Mouse (Mus musculus): ENCODE data around the gene Jrkl. TPM values are rescaled to one million over a fixed set of nuclear protein-coding genes. Genes with fewer than 3 reads are reported as not detected.

The Jrkl gene
- polyA plus RNA-seq (2016; fragmentation: Nextera tagmentation; extraction: Ambion mirVana), result 7.2 and 7.6 TPM in 2 replicates

- H3K27me3 ChIP-seq (replicated peaks; ENCODE audit: low read depth, poor library complexity, severe bottlenecking), result no peaks in the 10 kb centered on the region
- whole genome bisulfite sequencing, result 5% methylated on average over 10 of the region's 10 CpGs
- 0 out of 2 replicates have a peak, but pooled peaks cover 4% of the 10 kb centered on the region for H3K36me3 ChIP-seq (replicated peaks)
- H3K9me3 ChIP-seq, result no peaks in the 10 kb centered on the region
- H3K4me3 ChIP-seq, result peak within 1 kb of the TSS; percentile 68
- peaks cover 22% of the 10 kb centered on the region for H3K4me1 ChIP-seq
- DNase-seq (ENCODE audit: low spot score), result peak; percentile 19
- H3K27ac ChIP-seq (replicated peaks), result peak within 1 kb of the TSS; percentile 82
Measured at GRCm38 (mm10) chr9:13245481-13245880, at the start of gene Jrkl. Gene Jrkl, minus strand, starts transcription at chr9:13245829.

DNA sequence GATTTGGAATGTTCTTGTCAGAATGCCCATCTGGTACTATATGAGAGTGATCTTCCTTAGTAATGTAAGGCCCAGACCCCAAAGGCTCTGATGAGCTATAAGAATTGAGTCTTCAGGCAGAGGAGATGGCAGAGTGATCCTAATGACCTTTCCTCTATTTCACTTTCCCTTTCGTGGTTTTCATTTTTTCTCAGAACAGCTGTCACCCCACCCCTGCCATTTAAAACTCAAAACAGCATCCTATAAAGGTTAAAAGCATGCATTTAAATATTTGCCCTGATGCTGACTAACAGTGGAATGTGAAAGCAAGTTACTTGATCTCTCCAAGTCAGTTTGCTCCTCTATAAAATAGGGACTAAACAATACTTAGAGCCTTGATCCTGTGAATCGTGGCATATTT lies 41.9 kb upstream of the Jrkl start:
- H3K36me3 ChIP-seq (replicated peaks), result no peaks in the 10 kb centered on the region
- WGBS, result 71% methylated on average over 2 of the region's 2 CpGs
- no peak overlapping the region for H3K4me3 ChIP-seq
- no peak overlapping the region for H3K27ac ChIP-seq (replicated peaks)
- H3K27me3 ChIP-seq (replicated peaks; ENCODE audit: low read depth, poor library complexity, severe bottlenecking), result no peaks in the 10 kb centered on the region
- H3K4me1 ChIP-seq, result no peaks in the 10 kb centered on the region
- H3K9me3 ChIP-seq, result no peaks in the 10 kb centered on the region
- no peak for DNase-seq (ENCODE audit: low spot score)

DNA sequence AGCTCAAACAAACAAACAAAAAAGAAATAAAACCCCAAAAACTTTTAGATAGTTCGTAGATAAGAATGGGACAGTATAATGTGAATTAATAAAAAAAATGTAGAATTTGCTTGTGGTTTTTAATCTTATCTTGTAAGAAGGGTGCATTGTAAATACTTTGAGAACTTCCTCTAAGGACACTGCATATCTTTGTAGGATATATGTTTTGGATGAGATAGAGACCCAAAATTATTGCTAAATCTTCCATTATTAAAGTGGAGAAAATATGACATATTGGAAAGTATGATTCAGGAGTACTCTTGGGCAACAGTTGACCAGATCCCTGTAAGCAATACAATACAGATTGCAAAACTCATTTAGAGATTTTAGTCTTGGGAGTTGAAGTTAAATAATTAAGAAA lies 27.6 kb upstream of the Jrkl start:
- Histone ChIP-seq H3K36me3 (replicated peaks) (no peaks in the 10 kb centered on the region), H3K27me3 (replicated peaks; ENCODE audit: low read depth, poor library complexity, severe bottlenecking) (no peaks in the 10 kb centered on the region)
- 88% methylated on average over 1 of the region's 1 CpGs for WGBS

DNA sequence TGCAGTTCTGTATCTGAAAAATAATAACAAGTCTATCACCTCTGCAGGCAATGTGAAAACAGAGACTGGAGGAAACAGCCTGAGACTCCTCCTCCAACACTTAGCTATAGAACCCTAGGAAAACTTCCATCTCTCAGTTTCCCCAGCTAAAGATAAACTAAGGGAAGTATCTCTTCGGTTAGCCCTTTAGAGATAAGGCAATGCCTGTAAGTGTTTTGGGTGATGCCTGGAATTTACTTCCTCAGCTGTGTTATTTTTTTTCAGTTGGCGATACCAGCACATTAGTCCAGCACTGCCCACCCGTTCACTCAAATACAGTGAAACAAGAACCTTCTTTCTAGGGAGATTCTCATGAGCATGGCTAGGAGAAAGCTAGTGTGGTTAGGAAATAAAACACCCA lies 15.4 kb upstream of the Jrkl start:
- Histone ChIP-seq H3K27ac (replicated peaks) (no peak overlapping the region), H3K4me1 (no peaks in the 10 kb centered on the region), H3K9me3 (no peaks in the 10 kb centered on the region), H3K4me3 (no peak overlapping the region), H3K27me3 (replicated peaks; ENCODE audit: low read depth, poor library complexity, severe bottlenecking) (no peaks in the 10 kb centered on the region), H3K36me3 (replicated peaks) (no peaks in the 10 kb centered on the region)
- DNase-seq (ENCODE audit: low spot score), result no peak
- 81% methylated on average over 3 of the region's 3 CpGs for whole genome bisulfite sequencing

More for the DNA sequence above, 27.6 kb upstream of the Jrkl start:
- DNase-seq (ENCODE audit: low spot score), result no peak
- no peaks in the 10 kb centered on the region for H3K4me1 ChIP-seq
- no peak overlapping the region for H3K27ac ChIP-seq (replicated peaks)
- H3K4me3 ChIP-seq, result no peak overlapping the region
- no peaks in the 10 kb centered on the region for H3K9me3 ChIP-seq

DNA sequence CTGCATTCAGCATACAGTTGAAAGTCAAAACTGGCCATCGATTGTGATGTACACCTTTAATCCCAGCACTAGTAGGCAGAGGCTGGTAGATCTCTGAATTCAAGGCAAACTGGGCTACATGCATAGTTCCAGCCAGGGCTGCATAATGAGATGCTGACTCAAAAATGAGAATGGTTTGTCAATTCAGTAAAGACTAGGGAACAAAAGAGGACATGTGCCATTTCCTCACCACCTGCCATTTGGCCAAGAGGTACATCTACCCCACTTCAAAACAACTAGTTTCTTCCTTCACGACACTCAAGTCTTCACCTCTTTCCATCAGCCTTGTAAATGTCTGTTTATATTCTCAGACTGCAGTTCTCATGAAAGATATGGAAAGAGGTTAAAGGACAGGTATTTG lies 12.5 kb upstream of the Jrkl start:
- H3K9me3 ChIP-seq, result no peaks in the 10 kb centered on the region
- 93% methylated on average over 2 of the region's 2 CpGs for WGBS
- H3K4me3 ChIP-seq, result no peak overlapping the region
- no peaks in the 10 kb centered on the region for H3K27me3 ChIP-seq (replicated peaks; ENCODE audit: low read depth, poor library complexity, severe bottlenecking)
- no peaks in the 10 kb centered on the region for H3K36me3 ChIP-seq (replicated peaks)
- DNase-seq (ENCODE audit: low spot score), result no peak
- no peaks in the 10 kb centered on the region for H3K4me1 ChIP-seq
- no peak overlapping the region for H3K27ac ChIP-seq (replicated peaks)

DNA sequence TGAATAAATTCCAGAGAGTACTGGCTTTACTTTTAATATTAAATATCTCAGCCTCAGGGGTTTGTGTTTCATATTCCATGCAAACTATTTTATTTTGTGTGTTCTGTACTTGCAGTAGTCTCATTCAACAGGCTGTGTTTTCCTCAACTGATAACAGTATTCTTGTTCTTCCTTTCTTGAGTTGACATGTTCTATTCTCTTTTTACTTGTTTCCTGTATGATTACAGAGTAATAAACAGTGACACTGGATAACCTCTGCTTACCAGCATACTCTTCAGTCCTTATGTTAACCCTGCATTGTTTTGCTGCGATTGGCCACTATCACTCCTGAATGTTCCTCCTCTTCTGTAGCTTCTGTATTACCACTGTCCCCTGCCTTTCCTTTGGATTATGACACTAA lies 11.1 kb upstream of the Jrkl start:
- Histone ChIP-seq H3K9me3 (no peaks in the 10 kb centered on the region), H3K4me3 (no peak overlapping the region), H3K4me1 (no peaks in the 10 kb centered on the region), H3K27ac (replicated peaks) (no peak overlapping the region), H3K36me3 (replicated peaks) (no peaks in the 10 kb centered on the region), H3K27me3 (replicated peaks; ENCODE audit: low read depth, poor library complexity, severe bottlenecking) (no peaks in the 10 kb centered on the region)
- WGBS, result 95% methylated on average over 1 of the region's 1 CpGs
- DNase-seq (ENCODE audit: low spot score), result no peak

- no peak for DNase-seq (ENCODE audit: low spot score)
- Histone ChIP-seq H3K36me3 (replicated peaks) (no peaks in the 10 kb centered on the region), H3K9me3 (no peaks in the 10 kb centered on the region), H3K4me3 (no peak overlapping the region), H3K27ac (replicated peaks) (no peak overlapping the region), H3K4me1 (peaks cover 9% of the 10 kb centered on the region), H3K27me3 (replicated peaks; ENCODE audit: low read depth, poor library complexity, severe bottlenecking) (no peaks in the 10 kb centered on the region)
- 85% methylated on average over 2 of the region's 2 CpGs for WGBS
Measured at GRCm38 (mm10) chr9:13251251-13251650, 5.6 kb upstream of the Jrkl start.

- Histone ChIP-seq H3K27me3 (replicated peaks; ENCODE audit: low read depth, poor library complexity, severe bottlenecking) (no peaks in the 10 kb centered on the region), H3K9me3 (no peaks in the 10 kb centered on the region), H3K4me3 (no peak overlapping the region), H3K4me1 (peaks cover 22% of the 10 kb centered on the region), H3K36me3 (replicated peaks) (0 out of 2 replicates have a peak, but pooled peaks cover 4% of the 10 kb centered on the region), H3K27ac (replicated peaks) (no peak overlapping the region)
- 94% methylated on average over 4 of the region's 4 CpGs for WGBS
- DNase-seq (ENCODE audit: low spot score), result no peak
Measured at GRCm38 (mm10) chr9:13248104-13248503, 2.5 kb upstream of the Jrkl start.

- Histone ChIP-seq H3K27me3 (replicated peaks; ENCODE audit: low read depth, poor library complexity, severe bottlenecking) (no peaks in the 10 kb centered on the region), H3K27ac (replicated peaks) (peak within 1 kb of the TSS; percentile 88), H3K4me1 (peaks cover 22% of the 10 kb centered on the region), H3K4me3 (peak within 1 kb of the TSS; percentile 68), H3K36me3 (replicated peaks) (0 out of 2 replicates have a peak, but pooled peaks cover 4% of the 10 kb centered on the region), H3K9me3 (no peaks in the 10 kb centered on the region)
- WGBS, result 3% methylated on average over 34 of the region's 39 CpGs
- DNase-seq (ENCODE audit: low spot score), result peak; percentile 98
Measured at GRCm38 (mm10) chr9:13246815-13247638, 1.4 kb upstream of the Jrkl start, which contains the start of gene Ccdc82. Gene Ccdc82, plus strand, starts transcription at chr9:13246955.

- Histone ChIP-seq H3K27ac (replicated peaks) (no peak overlapping the region), H3K9me3 (no peaks in the 10 kb centered on the region), H3K27me3 (replicated peaks; ENCODE audit: low read depth, poor library complexity, severe bottlenecking) (no peaks in the 10 kb centered on the region), H3K4me1 (peaks cover 18% of the 10 kb centered on the region), H3K36me3 (replicated peaks) (0 out of 2 replicates have a peak, but pooled peaks cover 4% of the 10 kb centered on the region), H3K4me3 (no peak overlapping the region)
- DNase-seq (ENCODE audit: low spot score), result no peak
Measured at GRCm38 (mm10) chr9:13242321-13242720, 3.3 kb downstream of the Jrkl start.

DNA sequence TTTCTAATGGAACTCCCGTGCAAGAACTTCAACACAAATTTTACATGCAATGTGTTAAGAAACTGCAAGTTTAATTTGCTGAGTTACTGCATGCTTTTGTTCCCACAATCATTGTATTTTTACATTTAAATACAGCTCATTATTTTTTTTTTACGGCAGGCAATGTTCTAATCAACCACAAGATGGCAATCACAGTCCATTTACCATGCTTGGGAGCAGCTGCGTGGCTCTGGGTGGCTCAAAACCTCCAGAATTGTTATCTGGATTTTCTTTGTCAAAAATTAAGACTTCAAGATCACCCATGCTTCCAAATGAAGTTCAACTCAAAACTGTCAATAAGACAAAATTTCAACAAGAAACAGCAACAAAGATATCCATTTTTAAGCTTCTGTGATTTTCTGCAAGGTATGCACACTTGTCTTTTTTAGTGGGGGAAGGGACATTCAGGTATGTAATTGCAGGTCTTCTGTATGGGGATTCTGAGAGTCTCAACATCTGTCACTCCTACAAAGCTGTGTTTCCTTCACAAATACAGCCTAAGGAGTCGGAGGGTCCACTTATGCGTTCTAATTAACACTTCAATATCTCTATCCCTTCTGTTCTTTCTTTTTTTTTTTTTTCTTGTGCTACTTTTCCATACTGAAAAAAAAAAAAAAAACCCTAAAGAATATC lies 13.9 kb downstream of the Jrkl start:
- DNase-seq (ENCODE audit: low spot score), result peak; percentile 29
- Histone ChIP-seq H3K27me3 (replicated peaks; ENCODE audit: low read depth, poor library complexity, severe bottlenecking) (no peaks in the 10 kb centered on the region), H3K27ac (replicated peaks) (no peak overlapping the region), H3K36me3 (replicated peaks) (no peaks in the 10 kb centered on the region), H3K9me3 (0 out of 2 replicates have a peak, but pooled peaks cover 4% of the 10 kb centered on the region), H3K4me3 (no peak overlapping the region), H3K4me1 (peaks cover 17% of the 10 kb centered on the region)
- WGBS, result 20% methylated on average over 5 of the region's 5 CpGs

DNA sequence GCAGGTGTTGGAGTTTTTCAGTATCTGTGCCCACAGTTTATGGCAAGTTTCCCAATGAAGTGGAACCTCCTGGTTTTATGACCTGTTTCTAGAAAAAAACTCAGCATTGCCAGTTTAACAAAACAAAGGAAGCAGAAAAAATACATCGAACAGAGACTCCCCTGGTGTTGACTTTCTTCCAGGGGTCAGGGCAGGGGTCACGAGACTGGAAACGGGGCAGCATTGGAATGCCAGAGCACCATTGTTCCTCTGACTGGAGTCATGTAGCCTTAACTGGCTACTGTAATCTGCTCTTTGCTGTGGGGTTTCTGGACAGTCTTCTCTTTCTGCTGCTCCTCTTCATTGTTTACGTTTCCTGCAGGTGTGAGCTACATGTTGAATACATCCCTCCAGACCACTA lies 15.1 kb downstream of the Jrkl start:
- peak; percentile 36 for DNase-seq (ENCODE audit: low spot score)
- H3K36me3 ChIP-seq (replicated peaks), result no peaks in the 10 kb centered on the region
- H3K27ac ChIP-seq (replicated peaks), result no peak overlapping the region
- 0 out of 2 replicates have a peak, but pooled peaks cover 4% of the 10 kb centered on the region for H3K9me3 ChIP-seq
- H3K4me3 ChIP-seq, result no peak overlapping the region
- 8% methylated on average over 4 of the region's 4 CpGs for WGBS
- H3K27me3 ChIP-seq (replicated peaks; ENCODE audit: low read depth, poor library complexity, severe bottlenecking), result no peaks in the 10 kb centered on the region
- H3K4me1 ChIP-seq, result peaks cover 17% of the 10 kb centered on the region

DNA sequence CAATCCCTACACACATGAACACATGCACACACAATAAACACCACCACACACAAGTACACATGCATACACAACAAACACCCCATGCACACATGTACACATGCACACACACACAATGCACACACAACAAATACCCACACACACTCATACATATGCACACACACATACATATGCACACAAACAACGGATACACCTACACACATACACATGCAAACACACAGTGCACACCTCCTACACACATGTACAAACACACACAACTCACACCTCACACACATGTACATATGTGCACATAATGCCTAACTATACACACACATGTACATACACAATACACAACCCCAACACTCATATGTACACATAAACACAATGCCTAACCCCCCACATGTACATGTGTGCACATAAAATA lies 19.8 kb downstream of the Jrkl start:
- WGBS, result 87% methylated on average over 1 of the region's 1 CpGs
- DNase-seq (ENCODE audit: low spot score), result no peak
- Histone ChIP-seq H3K4me3 (no peak overlapping the region), H3K27ac (replicated peaks) (no peak overlapping the region), H3K27me3 (replicated peaks; ENCODE audit: low read depth, poor library complexity, severe bottlenecking) (no peaks in the 10 kb centered on the region), H3K9me3 (0 out of 2 replicates have a peak, but pooled peaks cover 4% of the 10 kb centered on the region), H3K36me3 (replicated peaks) (no peaks in the 10 kb centered on the region), H3K4me1 (peaks cover 10% of the 10 kb centered on the region)
